Mouse (Mus musculus) cerebellum, postnatal 4 days (tissue): ENCODE measurements at regions not wholly inside any gene's neighbourhood (a gene's known extent, or its start where the extent isn't known, plus 50 kb on each side); places are given as distances from the start of the nearest gene placed in this dataset.

Source experiments
- DNase-seq, 2 experiments: peaks; one replicate each; pipeline ENCODE4 v3.0.0; 2022; ENCODE audit warnings: low spot score in 2 of 2, mixed read lengths in 1 of 2

DNA sequence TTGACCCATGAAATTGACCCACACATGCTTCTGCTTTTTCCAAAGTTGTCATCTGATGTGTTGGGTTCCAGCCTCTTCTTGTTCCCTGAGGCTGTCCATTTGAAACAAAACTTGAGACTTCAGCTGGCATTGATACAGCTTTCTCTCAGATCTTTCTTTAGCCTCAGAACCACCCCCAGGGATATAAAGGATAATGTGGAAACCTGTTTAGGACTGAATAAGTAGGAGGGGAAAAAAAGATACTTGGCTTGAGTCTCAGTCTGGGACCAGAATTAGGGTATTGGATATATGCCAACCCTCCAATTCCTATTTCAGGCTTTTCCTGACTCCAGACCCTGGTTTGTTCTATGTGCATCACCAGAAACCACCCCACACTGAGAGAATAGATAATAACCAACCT is 579.7 kb upstream of the Camk1g start:
- no peak for DNase-seq

DNA sequence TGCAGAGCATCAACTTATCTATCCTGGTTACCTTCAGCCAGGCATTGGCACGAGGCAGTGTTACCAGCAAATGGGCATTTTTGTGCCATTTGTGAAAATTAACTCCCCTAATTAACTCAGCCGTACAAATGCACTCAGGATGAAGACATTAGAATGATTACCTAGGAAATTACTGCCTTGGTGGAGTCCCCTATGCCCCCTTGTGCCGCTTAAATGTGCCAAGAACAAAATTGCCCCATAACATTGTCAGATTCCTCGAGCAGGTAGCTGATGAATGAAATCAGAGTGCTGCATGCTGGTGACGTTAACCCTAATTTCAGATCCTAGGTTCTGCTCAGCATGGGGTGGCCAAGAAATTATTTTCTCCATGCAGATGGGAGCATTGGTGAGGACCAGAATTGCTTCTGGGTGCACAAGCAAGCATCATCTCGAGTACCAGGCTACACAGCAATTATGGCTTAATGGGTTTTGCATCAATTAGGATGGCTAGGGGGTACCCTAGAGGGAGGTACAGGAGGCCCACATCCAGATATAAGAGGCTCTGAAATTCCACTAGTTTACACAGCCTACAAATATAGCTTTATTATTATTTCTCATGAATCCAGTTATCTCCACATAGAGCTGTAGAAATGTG is 577.0 kb upstream of the Camk1g start:
- no peak for DNase-seq

DNA sequence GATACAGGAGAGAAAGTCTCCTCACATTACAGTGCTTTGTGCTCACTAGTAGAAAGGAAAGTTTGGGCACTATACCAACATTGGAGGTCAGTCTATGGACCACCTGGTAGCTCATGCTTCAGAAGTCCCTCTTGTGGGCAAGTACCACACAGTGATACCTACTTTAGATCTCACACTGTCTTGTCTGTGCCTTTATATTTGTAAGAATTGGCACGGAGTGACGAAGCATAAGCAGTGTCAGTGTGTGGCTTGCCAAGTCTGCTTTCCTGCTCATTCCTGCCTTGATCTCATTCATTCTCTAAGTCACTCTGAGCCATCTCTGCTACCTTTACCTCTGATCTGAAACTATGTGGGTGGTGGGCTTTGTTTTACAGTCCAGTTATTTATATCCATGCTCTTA is 565.9 kb upstream of the Camk1g start:
- no peak for DNase-seq

DNA sequence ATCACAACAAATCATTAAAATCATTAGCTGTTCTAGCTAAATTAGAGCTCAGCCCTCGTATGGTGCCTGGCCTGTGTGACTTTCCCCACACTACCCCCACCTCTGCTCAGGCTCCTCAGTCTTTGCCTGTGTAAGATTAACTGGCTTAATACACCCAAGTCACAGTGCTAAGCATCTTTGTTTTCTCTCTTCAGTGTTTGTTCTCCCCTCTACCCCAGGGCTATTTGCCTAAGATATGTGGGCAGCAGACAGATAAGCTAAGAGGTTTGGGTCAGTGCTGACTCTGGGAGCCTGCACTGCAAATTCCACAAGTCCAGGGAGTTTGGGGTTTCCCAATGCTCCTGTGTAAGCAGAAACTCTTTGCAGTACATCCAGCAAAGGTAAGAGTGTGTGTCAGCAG is 564.2 kb upstream of the Camk1g start:
- no peak for DNase-seq

DNA sequence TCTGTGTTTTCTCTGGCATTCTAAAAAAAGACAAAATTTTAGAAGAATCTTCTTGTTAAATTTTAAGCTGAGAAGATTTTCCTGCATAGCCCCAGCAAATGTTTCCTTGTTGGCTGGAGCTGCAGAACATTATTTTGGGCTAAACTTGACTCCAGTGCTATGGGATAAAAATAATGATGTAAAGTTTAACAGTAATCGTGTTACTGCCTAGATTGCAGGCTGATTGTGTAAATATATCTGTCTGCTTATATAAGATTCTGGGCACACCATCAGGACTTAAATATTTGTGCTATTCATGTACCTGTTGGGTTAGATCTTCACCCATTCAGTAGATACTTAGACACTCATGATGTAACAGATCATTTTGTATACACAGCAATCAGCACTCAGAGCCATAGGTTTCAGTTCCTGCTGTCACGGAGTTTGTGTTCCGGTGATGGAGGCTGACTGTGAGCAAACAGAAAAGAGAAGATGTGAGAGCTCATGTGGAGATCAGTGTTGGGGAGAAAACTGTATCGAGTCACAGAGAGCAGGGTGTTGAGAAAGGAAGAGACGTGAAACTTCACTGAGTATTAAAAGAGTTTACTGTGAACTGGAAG is 561.1 kb upstream of the Camk1g start:
- no peak for DNase-seq

DNA sequence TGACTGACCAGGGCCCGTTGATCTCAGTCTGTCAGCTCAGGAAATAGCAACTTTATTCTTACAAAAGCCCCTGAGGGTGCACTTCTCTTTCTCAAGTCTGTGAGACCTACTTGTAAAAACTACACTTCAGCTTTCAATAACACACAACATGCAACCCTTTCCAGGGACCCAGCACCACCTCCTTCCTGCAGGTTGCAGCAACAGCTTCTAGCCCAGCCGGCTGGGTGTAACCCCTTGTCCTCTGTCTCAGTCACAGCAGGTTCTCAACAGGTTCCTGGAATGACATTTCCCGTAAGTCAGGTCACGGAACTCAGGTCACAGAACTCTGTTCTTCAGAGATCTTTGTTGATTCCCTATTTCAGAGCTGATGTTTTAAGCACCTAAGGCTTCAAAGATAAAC is 558.5 kb upstream of the Camk1g start:
- DNase-seq, result no peak

DNA sequence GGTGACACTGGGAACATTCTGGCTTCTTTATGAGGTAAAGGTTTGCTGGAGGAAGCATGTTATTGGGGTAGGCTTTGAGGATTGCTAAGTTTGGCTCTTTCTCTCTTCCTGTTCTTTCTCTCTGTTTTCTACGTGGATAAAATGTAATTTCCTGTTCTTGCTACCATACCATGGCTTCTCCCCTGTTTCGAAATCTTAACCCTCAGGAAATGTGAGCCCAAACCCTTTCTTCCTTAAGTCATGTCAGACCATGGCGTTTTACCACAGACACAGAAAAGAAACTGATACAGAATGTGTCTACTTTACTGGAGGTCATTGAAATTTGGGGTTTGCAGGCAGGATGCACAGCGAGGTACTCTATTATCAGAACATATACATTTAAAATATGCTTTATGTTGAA is 552.7 kb upstream of the Camk1g start:
- DNase-seq, result no peak

DNA sequence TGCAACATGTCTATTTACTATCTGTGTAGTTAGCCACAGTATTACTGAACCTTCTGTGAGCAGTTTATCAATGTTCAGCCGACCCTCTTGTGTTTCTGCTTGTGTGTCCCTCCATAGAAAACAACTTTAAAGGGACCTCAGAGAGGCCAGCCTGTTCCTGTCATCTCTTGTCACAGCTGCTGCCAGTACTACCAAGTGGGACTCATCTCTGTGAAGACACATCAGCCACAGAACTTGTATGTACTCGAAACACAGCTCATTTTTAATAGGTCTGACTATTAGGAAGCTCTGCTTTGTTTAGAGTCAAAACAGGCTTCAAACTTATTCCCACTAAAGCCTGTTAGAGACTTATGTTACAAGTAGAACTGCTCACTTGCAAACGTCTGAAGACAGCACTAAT is 549.1 kb upstream of the Camk1g start:
- no peak for DNase-seq

DNA sequence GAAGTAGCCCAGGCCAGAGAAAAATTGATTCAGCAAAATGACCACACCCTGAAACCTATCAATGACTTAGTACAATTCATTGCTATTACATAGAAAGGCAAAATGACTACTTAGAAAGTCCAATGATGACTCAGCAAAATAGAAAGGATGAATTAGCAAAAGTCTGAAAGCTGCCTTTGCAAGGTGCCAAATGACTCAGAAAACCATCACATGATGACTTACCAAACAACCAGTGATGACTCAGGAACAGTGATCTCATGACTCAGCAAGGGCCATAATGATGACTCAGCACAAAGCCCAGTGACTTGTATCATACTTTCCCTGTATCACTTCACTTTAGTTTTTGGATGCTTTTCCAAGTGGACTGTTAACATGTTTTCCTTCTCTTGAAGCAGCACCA is 535.6 kb upstream of the Camk1g start:
- no peak for DNase-seq

DNA sequence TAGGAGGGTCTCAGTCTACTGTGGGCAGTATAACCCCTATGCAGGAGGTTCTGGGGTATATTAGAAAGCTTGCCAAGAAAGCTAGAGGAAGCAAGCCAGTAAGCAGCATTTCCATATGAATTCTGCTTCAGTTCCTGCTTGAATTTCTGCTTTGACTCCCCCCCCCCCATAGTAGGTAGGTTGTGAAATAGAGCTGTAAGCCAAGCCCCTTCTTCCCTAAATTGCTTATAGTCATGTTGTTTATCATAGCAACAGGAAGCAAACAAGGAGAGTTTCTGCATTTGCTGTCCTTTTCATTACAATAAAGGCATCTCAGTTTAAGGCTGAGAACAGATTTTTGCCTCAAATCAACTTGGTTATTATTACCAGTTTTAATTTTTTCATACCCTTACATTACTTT is 524.0 kb upstream of the Camk1g start:
- DNase-seq, result no peak

DNA sequence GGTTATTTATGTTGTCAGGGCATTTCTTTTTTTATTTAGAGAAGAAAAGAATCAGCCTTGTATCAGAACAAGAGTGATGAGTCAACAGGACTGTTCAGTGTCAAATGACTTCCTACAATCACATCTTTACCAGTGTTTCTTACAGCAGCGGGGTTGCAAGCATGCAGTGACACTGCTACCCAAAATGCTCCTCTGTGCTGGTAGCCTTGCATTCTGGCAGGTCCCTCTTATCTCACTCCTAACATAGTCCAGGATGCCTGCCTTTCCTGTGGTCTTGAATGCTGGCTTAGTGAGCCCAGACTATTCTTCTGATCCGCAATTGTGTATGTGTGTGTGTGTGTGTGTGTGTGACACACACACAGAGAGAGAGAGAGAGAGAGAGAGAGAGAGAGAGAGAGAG is 506.4 kb upstream of the Camk1g start:
- no peak for DNase-seq

DNA sequence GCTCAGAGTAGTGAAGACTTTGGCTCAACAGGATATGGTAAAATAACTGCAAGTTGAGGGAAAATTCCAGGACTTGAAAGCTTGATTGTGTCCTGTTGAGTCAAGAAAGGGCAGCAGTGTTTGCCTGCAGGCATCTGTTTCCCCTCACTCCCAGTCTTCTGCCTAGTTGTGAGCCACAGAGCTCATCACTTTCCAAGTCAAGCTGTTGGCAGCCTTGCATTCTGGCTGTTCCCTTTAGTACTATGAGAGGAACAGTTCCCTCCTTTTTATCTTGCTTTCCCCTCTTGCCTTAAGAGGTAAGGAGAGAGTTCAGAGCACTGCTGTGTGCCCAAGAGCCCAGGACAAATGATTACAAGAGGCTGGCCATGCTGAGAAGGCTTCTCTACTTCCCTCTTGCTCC is 506.0 kb upstream of the Camk1g start:
- DNase-seq, result no peak

DNA sequence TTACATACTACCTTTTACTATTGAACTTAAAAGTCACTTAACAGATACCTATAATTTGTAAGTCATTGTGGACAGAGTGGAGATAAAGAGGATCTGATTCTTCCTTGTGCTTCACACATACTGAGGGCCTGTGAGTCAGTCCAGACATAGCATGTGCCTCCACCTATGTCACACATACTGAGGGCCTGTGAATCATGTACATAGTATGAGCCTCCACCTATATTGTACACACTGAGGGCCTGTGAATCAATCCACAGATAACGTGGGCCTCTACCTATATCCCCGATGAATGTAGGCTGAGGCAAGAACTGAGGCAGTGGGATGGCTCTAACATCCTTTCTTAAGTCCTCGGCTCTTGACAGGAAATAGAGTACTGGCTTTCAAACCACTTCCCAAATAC is 505.2 kb upstream of the Camk1g start:
- no peak for DNase-seq

DNA sequence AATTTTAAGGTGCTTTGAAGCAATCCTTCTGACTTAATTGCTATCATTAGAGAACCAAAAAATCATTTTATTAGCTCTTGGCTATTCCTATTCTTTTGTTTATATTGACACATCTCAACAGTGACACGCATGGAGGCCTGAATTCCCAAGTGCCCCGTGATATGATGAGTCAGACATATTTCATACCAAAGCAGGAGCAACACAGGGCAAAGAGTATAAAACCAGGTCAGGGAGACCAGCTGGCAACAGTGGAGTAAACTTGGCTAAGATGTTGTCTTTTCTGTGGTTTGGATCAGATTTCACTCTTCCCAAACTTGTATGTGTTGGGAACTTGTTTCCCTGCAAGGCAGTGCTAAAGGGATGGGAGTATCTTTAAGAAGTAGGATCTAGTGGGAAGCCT is 500.6 kb upstream of the Camk1g start:
- DNase-seq, result no peak

DNA sequence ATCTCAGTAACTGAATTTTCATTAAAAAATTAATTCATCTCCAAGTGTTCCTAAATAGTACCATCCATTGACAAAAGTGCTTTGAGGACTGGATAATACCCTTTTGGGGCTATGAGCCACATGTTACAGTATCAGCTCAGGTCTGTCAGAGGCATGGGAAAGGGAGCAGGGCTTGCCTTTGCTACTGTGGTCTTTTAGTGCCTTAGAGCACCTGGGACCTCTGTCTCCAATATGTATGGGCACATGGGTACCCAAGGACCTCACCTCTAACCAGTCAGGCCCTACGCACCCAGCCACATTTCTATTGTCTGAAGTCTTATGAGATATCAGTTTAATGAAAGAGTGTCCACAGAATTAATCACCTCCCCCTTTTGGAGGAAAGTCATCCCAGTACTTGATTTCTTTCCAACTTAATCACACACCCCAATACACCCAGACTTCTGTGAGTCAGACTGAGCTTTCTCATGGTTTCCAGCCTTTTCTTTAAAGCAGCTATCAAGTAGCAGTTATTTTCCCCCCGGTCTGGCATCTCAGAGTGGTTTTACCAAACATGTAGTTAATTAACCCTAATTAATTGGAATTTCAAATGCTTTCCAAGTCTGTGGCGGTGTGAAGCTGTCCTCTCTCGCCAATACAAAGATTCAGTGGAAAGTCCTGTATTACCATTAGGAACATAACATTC is 498.7 kb upstream of the Camk1g start:
- DNase-seq, result no peak

DNA sequence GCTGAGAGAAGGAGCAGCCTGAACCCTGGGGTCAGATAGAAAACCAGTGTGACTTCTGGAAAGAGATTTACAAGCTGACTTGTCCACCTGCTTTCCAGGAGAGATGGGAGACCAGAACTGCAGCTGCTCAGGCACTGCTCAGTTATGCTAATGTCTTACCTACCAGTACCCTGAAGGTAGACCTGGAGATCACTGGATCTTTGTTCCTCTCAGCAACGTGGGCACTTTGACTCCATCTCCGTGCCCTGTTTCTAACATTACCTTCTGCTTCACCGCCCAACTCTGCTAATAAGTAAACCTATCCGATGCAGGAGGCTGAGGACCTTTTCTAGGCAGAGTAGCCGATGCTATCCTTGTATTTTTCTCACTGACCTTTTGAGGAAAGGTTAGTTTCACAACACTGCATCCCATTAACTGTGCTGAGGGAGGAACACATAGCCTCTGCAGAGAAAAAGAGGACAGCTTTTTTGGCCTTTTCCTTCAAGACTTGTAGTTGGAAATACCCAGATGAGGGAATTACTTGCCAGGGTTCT is 490.7 kb upstream of the Camk1g start:
- no peak for DNase-seq

DNA sequence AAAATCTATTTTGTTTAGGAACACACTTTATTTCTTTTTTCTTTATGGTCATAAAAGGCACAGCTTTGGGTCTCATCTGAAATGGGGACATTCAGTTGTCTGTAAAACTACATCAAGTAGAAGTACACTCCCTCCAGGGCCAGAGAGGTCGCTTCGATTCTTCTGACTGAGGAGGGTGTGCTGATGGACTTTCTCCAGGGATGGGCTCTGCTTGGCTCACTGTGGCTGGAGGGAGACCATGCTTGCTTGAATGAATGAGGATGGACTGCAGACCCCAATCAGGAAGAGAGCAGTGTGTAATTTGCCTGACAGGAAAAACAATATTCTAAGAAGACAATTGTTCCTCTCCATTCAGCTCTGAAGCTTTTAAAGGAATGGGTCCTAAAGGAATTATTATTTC is 490.3 kb upstream of the Camk1g start:
- no peak for DNase-seq

DNA sequence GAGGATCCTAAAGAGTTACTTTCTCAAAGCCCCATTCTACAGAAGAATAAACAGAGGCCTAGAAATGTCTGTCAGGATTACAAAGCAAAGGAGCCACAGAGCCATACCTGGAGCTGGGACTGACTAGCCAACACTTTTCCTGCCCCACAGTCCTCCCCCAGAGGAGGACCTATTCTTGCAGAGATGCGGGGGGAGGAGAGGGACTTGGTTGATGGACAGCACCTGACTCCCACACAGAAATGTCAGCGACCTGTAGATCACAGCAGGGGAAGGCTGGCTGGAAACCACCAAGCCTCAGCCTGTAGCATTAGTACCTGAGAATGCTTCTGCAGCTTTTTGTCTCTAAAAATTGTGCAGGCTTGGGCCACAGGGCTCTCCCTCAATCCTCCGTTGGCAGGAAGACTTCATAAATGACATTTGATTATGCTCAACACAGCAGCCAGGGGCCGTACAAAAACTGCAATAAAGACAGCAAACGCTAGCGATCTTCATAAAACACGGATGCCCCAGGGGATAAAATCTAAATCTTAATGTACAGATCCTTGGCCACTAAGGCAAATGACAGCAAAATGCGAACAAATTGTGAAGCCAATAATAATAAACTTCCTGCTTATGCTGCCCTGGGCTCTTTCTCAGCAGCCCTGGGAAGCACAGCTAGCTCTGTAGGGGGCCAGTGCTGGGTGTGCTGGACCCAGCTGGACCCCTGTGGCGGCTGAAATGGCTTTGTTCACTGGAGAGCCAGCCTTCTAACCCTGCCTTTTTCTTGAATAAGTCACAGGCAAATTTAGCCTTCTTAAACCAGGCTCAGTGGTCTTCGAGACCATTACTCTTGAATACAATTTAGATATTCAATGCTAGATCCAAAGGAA is 489.4 kb upstream of the Camk1g start:
- DNase-seq, result no peak

DNA sequence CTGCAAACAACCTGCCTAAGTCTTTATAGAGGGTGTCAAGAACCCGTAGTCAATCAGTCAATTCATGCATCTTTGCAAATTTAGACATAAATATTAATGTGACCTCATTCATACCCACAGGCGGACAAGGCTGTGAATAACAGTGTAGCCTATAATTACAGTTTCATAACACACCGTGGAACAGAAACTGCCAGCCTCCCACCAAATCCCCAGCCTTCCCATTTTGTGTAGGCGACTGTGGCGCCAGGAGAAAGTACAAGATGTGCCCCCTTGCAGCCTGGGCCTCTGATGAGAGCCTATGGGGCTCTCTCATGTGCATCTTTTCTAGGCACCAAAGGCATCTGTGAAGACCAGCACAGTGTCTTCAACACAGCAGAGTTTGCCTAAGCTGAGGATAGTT is 477.8 kb upstream of the Camk1g start:
- no peak for DNase-seq

DNA sequence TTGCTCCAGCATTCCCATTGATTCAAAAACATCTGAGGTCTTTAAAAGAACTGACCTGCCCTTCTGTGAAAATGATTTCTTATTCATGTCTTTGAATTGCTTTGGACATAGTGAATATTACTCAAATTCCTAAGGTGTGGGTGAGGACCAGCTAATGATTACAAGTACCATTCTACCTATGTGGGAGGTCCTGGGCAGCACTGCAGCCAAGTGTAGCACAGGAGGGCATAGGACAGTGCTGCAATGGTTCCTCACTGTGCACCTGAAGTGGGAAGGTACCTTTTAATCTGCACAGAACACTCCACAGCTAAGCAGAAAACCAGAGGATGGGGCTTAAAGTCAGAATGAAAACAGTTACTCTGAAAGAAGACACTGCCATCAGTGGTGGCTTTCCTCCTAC is 474.8 kb upstream of the Camk1g start:
- DNase-seq, result no peak

DNA sequence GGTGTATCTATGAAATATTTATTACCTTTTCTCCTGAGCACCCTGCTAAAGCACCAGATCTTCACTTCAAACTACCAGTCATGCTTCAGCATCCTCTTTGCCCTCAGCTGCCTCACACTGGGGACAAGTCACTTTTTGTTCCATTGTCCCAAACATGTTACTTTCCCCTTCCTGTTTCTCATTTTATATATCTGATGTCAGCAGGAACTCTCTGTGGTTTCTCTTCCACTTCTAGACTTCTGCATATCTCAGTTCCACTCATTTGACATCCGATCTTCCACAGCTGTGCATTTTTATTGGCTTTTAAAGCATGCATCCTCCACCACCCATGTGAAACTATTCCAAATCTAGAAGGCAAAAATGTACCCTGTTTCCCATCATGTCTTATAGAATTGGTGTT is 474.4 kb upstream of the Camk1g start:
- no peak for DNase-seq

DNA sequence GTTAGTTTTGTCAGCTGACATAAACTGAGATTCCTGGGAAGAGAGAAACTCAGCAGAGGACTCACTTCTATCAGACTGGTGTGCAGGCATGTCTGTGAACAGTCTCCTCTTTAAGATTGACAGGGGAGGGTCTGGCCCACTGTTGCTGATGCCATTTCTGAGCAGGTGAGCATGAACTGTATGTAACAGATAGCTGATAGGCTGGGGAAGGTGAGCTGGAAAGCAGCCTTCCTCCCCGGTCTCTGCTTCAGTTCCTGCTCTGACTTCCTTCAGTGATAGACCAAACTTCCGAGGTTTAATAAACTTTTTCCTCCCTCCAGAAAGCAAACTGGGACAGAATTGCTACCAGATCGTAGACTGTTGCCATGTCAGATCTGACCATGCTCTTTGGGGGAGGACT is 430.9 kb upstream of the Camk1g start:
- no peak for DNase-seq
